Mouse (Mus musculus): ENCODE measurements around the gene Olfr1013.

DNA sequence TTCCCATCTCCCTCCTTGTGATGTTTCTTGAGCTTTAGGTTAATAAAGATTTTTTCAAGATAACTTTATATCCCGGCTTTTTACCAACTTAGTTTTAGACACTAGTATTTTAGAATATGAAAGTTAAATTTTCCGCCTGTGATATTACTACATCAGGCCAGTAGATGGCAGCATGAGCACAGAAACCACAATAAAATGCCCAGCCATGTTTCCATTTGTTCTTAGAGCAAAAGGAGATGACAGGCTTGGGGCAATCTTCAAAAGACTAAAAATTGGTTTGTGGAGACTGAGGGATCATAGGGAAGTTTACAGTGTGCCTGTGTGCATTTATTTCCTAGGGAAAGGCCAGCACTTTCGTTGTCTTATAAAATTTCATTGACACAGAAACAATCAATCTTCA lies 41.1 kb upstream of the Olfr1013 start:
- TF ChIP-seq CTCF (conservative IDR thresholded peaks at IDR 0.05; ENCODE audit: low read length) = peak; percentile 66
- no peak for TF ChIP-seq NANOG (IDR thresholded peaks at IDR 0.05; ENCODE audit: borderline replicate concordance, low read length)
- TF ChIP-seq POU5F1 (IDR thresholded peaks at IDR 0.05; ENCODE audit: borderline replicate concordance, low read length) = no peak
